Mouse (Mus musculus) cerebellum, postnatal 4 days (tissue): Measurements from ENCODE around the gene Zfhx3.
A peak's percentile ranks its signal among the peaks of the same experiment; 100 is the strongest.

Experiments
- DNase-seq, 2 experiments: peaks; one replicate each; pipeline ENCODE4 v3.0.0; 2022; ENCODE audit warnings: low spot score in 2 of 2, mixed read lengths in 1 of 2

Zfhx3 gene

GRCm38 (mm10) chr8:108920151-108920550 is 977.7 kb downstream of the Zfhx3 start:
- no peak for DNase-seq

- DNase-seq = no peak
These were observed 980.7 kb downstream of the Zfhx3 start for GRCm38 (mm10) chr8:108923161-108923560.

GRCm38 (mm10) chr8:108924526-108924925 is 982.1 kb downstream of the Zfhx3 start:
- DNase-seq = no peak

- no peak for DNase-seq
These were observed 983.7 kb downstream of the Zfhx3 start for GRCm38 (mm10) chr8:108926106-108926505.

GRCm38 (mm10) chr8:108930635-108931034 is 988.2 kb downstream of the Zfhx3 start:
- no peak for DNase-seq

- DNase-seq = no peak
These were observed 989.4 kb downstream of the Zfhx3 start for GRCm38 (mm10) chr8:108931837-108932236.

GRCm38 (mm10) chr8:108932729-108933128 is 990.3 kb downstream of the Zfhx3 start:
- no peak for DNase-seq

GRCm38 (mm10) chr8:108935834-108936694 is 993.6 kb downstream of the Zfhx3 start:
- DNase-seq = no peak

- no peak for DNase-seq
These were observed 994.4 kb downstream of the Zfhx3 start for GRCm38 (mm10) chr8:108936695-108937448.

- no peak for DNase-seq
These were observed 995.5 kb downstream of the Zfhx3 start for GRCm38 (mm10) chr8:108937904-108938455.

GRCm38 (mm10) chr8:108942686-108943085 is 1000.2 kb downstream of the Zfhx3 start:
- no peak for DNase-seq

- no peak for DNase-seq
These were observed 1000.7 kb downstream of the Zfhx3 start for GRCm38 (mm10) chr8:108943132-108943531.

- peak in 1 of 2 experiments; percentile 11 for DNase-seq
These were observed 1001.9 kb downstream of the Zfhx3 start for GRCm38 (mm10) chr8:108944312-108944711.

- no peak for DNase-seq
These were observed 1007.9 kb downstream of the Zfhx3 start for GRCm38 (mm10) chr8:108950311-108950710.

GRCm38 (mm10) chr8:108951560-108951959 is 1009.1 kb downstream of the Zfhx3 start:
- DNase-seq = no peak

GRCm38 (mm10) chr8:108956416-108956815 is 1014.0 kb downstream of the Zfhx3 start:
- no peak for DNase-seq

GRCm38 (mm10) chr8:108962516-108962915 is 1020.1 kb downstream of the Zfhx3 start:
- no peak for DNase-seq

- no peak for DNase-seq
These were observed 1020.7 kb downstream of the Zfhx3 start for GRCm38 (mm10) chr8:108963181-108963580.

- DNase-seq = no peak
These were observed 1023.6 kb downstream of the Zfhx3 start for GRCm38 (mm10) chr8:108966041-108966440.

- DNase-seq = no peak
These were observed 1031.3 kb downstream of the Zfhx3 start for GRCm38 (mm10) chr8:108973639-108974325.

GRCm38 (mm10) chr8:108977693-108978361 is 1035.4 kb downstream of the Zfhx3 start:
- DNase-seq = no peak
